Mouse (Mus musculus) MEL (cell line): Measurements from ENCODE around the gene Htr6.

Experiments
- CTCF ChIP-seq, 3 experiments: IDR thresholded peaks in 2 of 3; conservative IDR thresholded peaks in 1 of 3; 2 replicates each; pipeline ENCODE4 v1.5.1; 2011 to 2012; ENCODE audit warnings: low read length in 3 of 3, low read depth in 2 of 3, mild to moderate bottlenecking in 2 of 3, improper control_type of control experiment in 1 of 3, inconsistent platforms in 1 of 3, mixed read lengths in 1 of 3, moderate library complexity in 1 of 3; ENCODE audit not compliant: control insufficient read depth in 1 of 3, insufficient read depth in 1 of 3, poor library complexity in 1 of 3, severe bottlenecking in 1 of 3
- HCFC1 ChIP-seq: IDR thresholded peaks from 2 replicates; pipeline ENCODE4 v1.6.1; 2012; ENCODE audit warnings: low read depth, mild to moderate bottlenecking, inconsistent platforms, low read length, improper control_type of control experiment, moderate library complexity
- KAT2A ChIP-seq: conservative IDR thresholded peaks from 2 replicates; pipeline ENCODE4 v1.6.1; 2012; ENCODE audit warnings: low read depth, low read length, improper control_type of control experiment, inconsistent platforms
- MEF2A ChIP-seq: IDR thresholded peaks from 2 replicates; pipeline ENCODE4 v1.6.1; 2014; ENCODE audit warnings: low read depth, mild to moderate bottlenecking, inconsistent platforms, low read length, improper control_type of control experiment; ENCODE audit not compliant: poor library complexity, insufficient replicate concordance, severe bottlenecking; ENCODE audit errors: extremely low read depth
- NRF1 ChIP-seq: IDR thresholded peaks from 2 replicates; pipeline ENCODE4 v1.6.1; 2014; ENCODE audit warnings: low read depth, mild to moderate bottlenecking, inconsistent platforms, low read length, improper control_type of control experiment, moderate library complexity; ENCODE audit not compliant: poor library complexity, insufficient read depth, severe bottlenecking
- POLR2A ChIP-seq, 2 experiments: IDR thresholded peaks; 2 replicates each; pipeline ENCODE4 v1.6.1; 2011 to 2012; ENCODE audit warnings: low read length in 2 of 2, mild to moderate bottlenecking in 2 of 2, control low read depth in 1 of 2, improper control_type of control experiment in 1 of 2, low read depth in 1 of 2, moderate library complexity in 1 of 2; ENCODE audit not compliant: control insufficient read depth in 1 of 2, insufficient read depth in 1 of 2, poor library complexity in 1 of 2
- POLR2AphosphoS5 ChIP-seq: IDR thresholded peaks from 2 replicates; pipeline ENCODE4 v1.6.1; 2012; ENCODE audit warnings: low read depth, borderline replicate concordance, mild to moderate bottlenecking, inconsistent platforms, low read length, moderate library complexity, mixed read lengths
- RCOR1 ChIP-seq: IDR thresholded peaks from 2 replicates; pipeline ENCODE4 v1.6.1; 2012; ENCODE audit warnings: low read depth, mild to moderate bottlenecking, inconsistent platforms, low read length, improper control_type of control experiment
- SIN3A ChIP-seq: IDR thresholded peaks from 2 replicates; pipeline ENCODE4 v1.6.1; 2012; ENCODE audit warnings: low read length, improper control_type of control experiment, inconsistent platforms
- TAL1 ChIP-seq: IDR thresholded peaks from 2 replicates; pipeline ENCODE4 v1.6.1; 2012; ENCODE audit warnings: mild to moderate bottlenecking, inconsistent platforms, low read length, moderate library complexity, mixed read lengths
- TBP ChIP-seq: IDR thresholded peaks from 2 replicates; pipeline ENCODE4 v1.8.0; 2011; ENCODE audit warnings: low read depth, low read length, improper control_type of control experiment
- TCF12 ChIP-seq: IDR thresholded peaks from 2 replicates; pipeline ENCODE4 v1.6.1; 2014; ENCODE audit warnings: low read depth, mild to moderate bottlenecking, inconsistent platforms, low read length, improper control_type of control experiment, moderate library complexity
- USF1 ChIP-seq: IDR thresholded peaks from 2 replicates; pipeline ENCODE4 v1.6.1; 2014; ENCODE audit warnings: low read depth, mild to moderate bottlenecking, inconsistent platforms, low read length, improper control_type of control experiment, moderate library complexity
- USF2 ChIP-seq, 2 experiments: IDR thresholded peaks; 2 replicates each; pipeline ENCODE4 v1.6.1; 2011 to 2012; ENCODE audit warnings: improper control_type of control experiment in 2 of 2, low read length in 2 of 2, borderline replicate concordance in 1 of 2, inconsistent platforms in 1 of 2, low read depth in 1 of 2, mild to moderate bottlenecking in 1 of 2; ENCODE audit not compliant: insufficient read depth in 1 of 2

- TF ChIP-seq CTCF (IDR thresholded peaks at IDR 0.05 in 2 of 3, conservative IDR thresholded peaks at IDR 0.05 in 1 of 3; ENCODE audit: control insufficient read depth in 1 of 3, insufficient read depth in 1 of 3, low read depth in 2 of 3, low read length in 3 of 3, poor library complexity in 1 of 3, severe bottlenecking in 1 of 3) (no peak), POLR2AphosphoS5 (no peak), KAT2A (no peak), MEF2A (no peak), TAL1 (no peak), USF1 (no peak), TCF12 (no peak), POLR2A (IDR thresholded peaks at IDR 0.05; ENCODE audit: control insufficient read depth in 1 of 2, insufficient read depth in 1 of 2, low read depth in 1 of 2, low read length in 2 of 2, poor library complexity in 1 of 2) (no peak), RCOR1 (no peak), USF2 (IDR thresholded peaks at IDR 0.05; ENCODE audit: borderline replicate concordance in 1 of 2, insufficient read depth in 1 of 2, low read depth in 1 of 2, low read length in 2 of 2) (no peak), HCFC1 (no peak), TBP (no peak), SIN3A (no peak), NRF1 (no peak)
Observed at GRCm38 (mm10) chr4:139064831-139065230, 10.5 kb downstream of the Htr6 start.
